Mouse (Mus musculus): ENCODE measurements around the gene Zfp26. TPM values are rescaled to one million over a fixed set of nuclear protein-coding genes. Genes with fewer than 3 reads are reported as not detected.

The Zfp26 gene
- total RNA-seq (2023) = 10 to 100 TPM; 17.7 to 19.7 TPM

DNA sequence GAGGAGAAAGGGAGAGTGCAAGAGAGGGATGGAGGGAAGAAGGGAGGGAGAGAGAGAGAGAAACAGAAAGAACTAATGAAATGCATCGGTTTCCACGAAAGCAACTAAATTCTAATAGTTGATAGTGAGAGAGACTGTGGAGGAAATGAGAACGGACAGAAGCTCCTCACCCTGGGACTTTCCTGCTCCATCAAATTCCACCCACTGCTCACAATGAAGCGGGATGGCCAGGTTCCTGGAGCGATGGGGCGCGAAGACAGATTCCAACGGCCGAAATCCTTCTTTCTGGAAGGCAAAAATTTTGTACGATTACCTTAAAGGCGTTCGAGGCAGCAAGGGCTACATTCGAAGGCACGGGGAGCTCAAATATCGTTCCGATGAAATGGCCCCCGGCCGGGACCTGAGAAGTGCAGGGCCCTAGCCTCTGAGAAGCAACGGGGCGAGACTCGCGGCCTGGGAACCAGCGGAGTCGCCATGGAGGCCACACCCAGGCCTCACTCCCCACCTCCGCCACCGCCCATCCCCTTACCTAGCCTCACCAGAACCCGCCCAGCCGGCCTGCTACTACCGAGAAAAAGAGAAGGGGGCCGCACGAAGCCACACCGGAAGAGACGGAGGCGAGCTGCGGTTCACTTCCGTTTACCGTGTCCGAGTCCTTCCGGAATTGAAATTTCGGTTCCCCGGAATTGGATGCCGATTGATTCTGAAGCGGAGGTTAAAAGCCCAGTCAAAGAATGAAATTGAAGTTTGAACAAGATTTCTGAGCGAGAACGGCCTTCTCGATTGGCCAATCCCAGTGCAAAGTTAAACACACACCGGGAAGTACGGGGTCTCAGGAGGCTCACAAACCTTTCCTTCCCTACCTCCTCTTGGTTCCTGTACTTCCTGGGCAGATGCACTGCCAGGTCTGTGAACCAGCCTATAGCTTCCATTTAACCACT is at the start of gene Zfp26:
Zfp26 (minus strand) TSS at position 786 of the 941 bp plus-strand sequence.

DNA sequence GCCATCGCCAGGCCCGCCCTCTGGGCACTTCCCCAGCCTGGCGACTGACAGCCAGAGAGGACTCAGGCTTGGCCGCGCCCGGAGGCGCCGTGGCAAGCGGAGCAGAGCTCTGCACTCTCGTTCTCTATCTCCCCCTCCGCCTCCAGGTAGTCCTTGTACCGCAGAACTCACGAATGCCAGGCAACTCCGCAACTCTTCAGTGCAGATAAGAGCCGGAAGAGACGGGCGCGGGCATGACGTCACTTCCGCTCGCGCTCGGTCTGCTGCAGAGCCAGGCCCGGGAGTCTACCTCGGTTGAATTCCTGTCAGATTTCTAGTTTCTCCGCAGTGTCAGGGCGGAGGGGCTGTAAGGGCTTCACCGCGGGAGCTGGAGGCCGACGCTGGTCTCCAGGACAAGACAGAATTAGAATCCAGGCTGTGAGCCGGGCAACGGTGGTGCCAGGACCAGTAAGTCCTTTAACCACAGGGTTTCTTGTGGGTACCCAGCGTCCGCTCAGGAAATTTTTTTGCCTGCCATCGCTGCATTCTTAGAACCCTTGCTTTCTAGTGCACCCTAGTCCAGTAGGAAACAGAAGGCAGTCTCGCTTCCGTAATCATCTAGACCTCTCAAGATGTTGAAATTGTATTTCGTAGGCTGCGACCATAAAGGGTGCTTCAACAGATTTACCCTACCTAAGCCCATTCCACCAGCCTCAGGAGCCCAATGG is 32.7 kb upstream of the Zfp26 start, which contains the start of gene Zfp426:
Zfp426 (minus strand) TSS at position 220 of the 707 bp plus-strand sequence.

DNA sequence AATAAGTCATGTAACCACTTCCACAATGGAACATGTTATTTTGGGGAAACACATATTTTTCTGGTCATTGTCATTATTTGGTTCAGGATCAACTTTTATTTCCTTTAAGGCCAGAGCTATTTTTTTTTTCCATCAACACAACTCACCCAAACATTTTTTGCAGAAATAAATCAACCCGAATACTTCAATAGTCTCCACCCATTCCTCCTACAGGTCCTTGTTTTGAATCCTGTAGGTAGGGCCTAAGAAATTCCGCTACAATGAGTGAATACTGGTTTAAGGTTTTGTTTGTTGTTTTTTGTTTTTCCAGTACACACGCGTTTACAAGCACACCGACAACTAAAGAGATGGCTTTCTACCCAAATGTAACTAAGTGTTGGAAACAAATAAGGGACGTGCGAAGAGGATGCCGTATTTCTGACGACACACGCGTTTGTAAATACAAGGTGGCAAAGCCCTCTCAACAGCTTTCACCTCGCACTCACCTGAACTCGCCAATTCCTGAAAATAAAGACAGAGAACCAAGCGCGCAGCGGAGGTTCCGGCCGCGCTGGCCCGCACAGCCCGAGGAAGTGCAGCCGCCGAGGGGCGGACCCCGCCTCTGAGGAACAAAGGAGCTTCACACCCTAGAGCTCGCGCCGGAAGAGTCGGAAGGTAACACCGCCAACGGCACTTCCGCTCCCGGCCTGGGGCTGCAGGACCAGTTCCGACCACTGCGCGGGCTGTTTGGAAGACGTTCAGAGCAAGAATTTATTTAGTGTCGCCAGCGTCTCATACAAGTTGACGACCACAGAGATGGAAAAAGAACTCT is 75.2 kb downstream of the Zfp26 start, which contains the start of gene Zfp560:
Zfp560 (minus strand) TSS at position 646 of the 811 bp plus-strand sequence.

Other genes with a start within 250 kb of the Zfp26 start
- gene Olfr871, start 248.0 kb downstream of the Zfp26 start, total RNA-seq (2023) = not detected
- not detected for gene Olfr872, start 223.0 kb downstream of the Zfp26 start, total RNA-seq (2023)
- not detected for gene Olfr39, start 177.8 kb downstream of the Zfp26 start, total RNA-seq (2023)
- not detected for gene Olfr873, start 161.6 kb downstream of the Zfp26 start, total RNA-seq (2023)
- not detected for gene Olfr18, start 124.1 kb downstream of the Zfp26 start, total RNA-seq (2023)
- gene Zfp560, start 75.0 kb downstream of the Zfp26 start, total RNA-seq (2023) = 1 to 10 TPM; 1.2 to 2.4 TPM
- 10 to 100 TPM; 14.0 to 17.5 TPM for gene Zfp426, start 32.6 kb upstream of the Zfp26 start, total RNA-seq (2023)
- gene Zfp266, start 61.3 kb upstream of the Zfp26 start, total RNA-seq (2023) = 10 to 100 TPM; 15.9 to 16.2 TPM
- 1 to 10 TPM; 1.7 to 3.2 TPM for gene Zfp846, start 121.1 kb upstream of the Zfp26 start, total RNA-seq (2023)
- 100 to 1,000 TPM; 321 to 327 TPM for gene Ubl5, start 182.7 kb upstream of the Zfp26 start, total RNA-seq (2023)
- 10 to 100 TPM; 18.3 to 21.1 TPM for gene Fbxl12, start 184.6 kb upstream of the Zfp26 start, total RNA-seq (2023)
- 1 to 10 TPM; 7.9 to 8.7 TPM for gene Pin1, start 191.9 kb upstream of the Zfp26 start, total RNA-seq (2023)

All from neutrophil, adult 83 days (primary cell).